Mouse (Mus musculus): Measurements from ENCODE around the gene Kif2c. TPM values are rescaled to one million over a fixed set of nuclear protein-coding genes. Genes with fewer than 3 reads are reported as not detected.

Kif2c gene
- polyA plus RNA-seq, 1 experiment from 2014 or later: 45.5 TPM

- H3K9me3 ChIP-seq (replicated peaks; ENCODE audit: control insufficient read depth, low read length): no peaks in the 10 kb centered on the region
- no peak overlapping the region for H3K27ac ChIP-seq (ENCODE audit: low read depth, low read length)
- H3K9ac ChIP-seq (ENCODE audit: low read depth, low read length): no peak overlapping the region
- H3K27me3 ChIP-seq (ENCODE audit: control insufficient read depth, insufficient read depth, low read length): no peaks in the 10 kb centered on the region
- H3K36me3 ChIP-seq (ENCODE audit: control insufficient read depth, insufficient read depth, low read length): peaks cover 34% of the 10 kb centered on the region
- 0 out of 2 replicates have a peak, but pooled peaks have one; percentile 21 for ATAC-seq (replicated peaks; ENCODE audit: insufficient number of reproducible peaks, low FRiP score, low TSS enrichment)
- H3K4me3 ChIP-seq (ENCODE audit: low read depth, low read length): no peak overlapping the region
- no peak overlapping the region for H3K4me2 ChIP-seq
- peaks cover 13% of the 10 kb centered on the region; the same call in 1 of the 2 replicates for H3K4me1 ChIP-seq (ENCODE audit: control insufficient read depth, insufficient read depth, low read length)
- 65% methylated on average over 6 of the region's 6 CpGs for WGBS (ENCODE audit: insufficient replicate concordance)
Observed at GRCm38 (mm10) chr4:117149291-117150211, 32.9 kb downstream of the Kif2c start.

- H3K27ac ChIP-seq (ENCODE audit: low read depth, low read length): no peak overlapping the region
Observed at GRCm38 (mm10) chr4:117148815-117149214, 33.6 kb downstream of the Kif2c start.

GRCm38 (mm10) chr4:117148047-117148713, 34.3 kb downstream of the Kif2c start:
- WGBS (ENCODE audit: insufficient replicate concordance): 81% methylated on average over 18 of the region's 18 CpGs
- no peak overlapping the region for H3K4me2 ChIP-seq
- peaks cover 24% of the 10 kb centered on the region for H3K36me3 ChIP-seq (ENCODE audit: control insufficient read depth, insufficient read depth, low read length)

More at GRCm38 (mm10) chr4:117148815-117149214, 33.6 kb downstream of the Kif2c start:
- Histone ChIP-seq H3K9ac (ENCODE audit: low read depth, low read length) (no peak overlapping the region), H3K27me3 (ENCODE audit: control insufficient read depth, insufficient read depth, low read length) (no peaks in the 10 kb centered on the region), H3K36me3 (ENCODE audit: control insufficient read depth, insufficient read depth, low read length) (peaks cover 28% of the 10 kb centered on the region), H3K4me1 (ENCODE audit: control insufficient read depth, insufficient read depth, low read length) (peaks cover 10% of the 10 kb centered on the region; the same call in 1 of the 2 replicates), H3K4me3 (ENCODE audit: low read depth, low read length) (no peak overlapping the region), H3K9me3 (replicated peaks; ENCODE audit: control insufficient read depth, low read length) (no peaks in the 10 kb centered on the region), H3K4me2 (no peak overlapping the region)
- WGBS (ENCODE audit: insufficient replicate concordance): 67% methylated on average over 24 of the region's 24 CpGs
- no peak for ATAC-seq (replicated peaks; ENCODE audit: insufficient number of reproducible peaks, low FRiP score, low TSS enrichment)

GRCm38 (mm10) chr4:117146176-117146575, 36.3 kb downstream of the Kif2c start:
- Histone ChIP-seq H3K4me1 (ENCODE audit: control insufficient read depth, insufficient read depth, low read length) (no peaks in the 10 kb centered on the region), H3K27ac (ENCODE audit: low read depth, low read length) (no peak overlapping the region), H3K27me3 (ENCODE audit: control insufficient read depth, insufficient read depth, low read length) (no peaks in the 10 kb centered on the region), H3K36me3 (ENCODE audit: control insufficient read depth, insufficient read depth, low read length) (peaks cover 10% of the 10 kb centered on the region), H3K9ac (ENCODE audit: low read depth, low read length) (no peak overlapping the region), H3K9me3 (replicated peaks; ENCODE audit: control insufficient read depth, low read length) (no peaks in the 10 kb centered on the region), H3K4me2 (no peak overlapping the region), H3K4me3 (ENCODE audit: low read depth, low read length) (no peak overlapping the region)
- WGBS (ENCODE audit: insufficient replicate concordance): 31% methylated on average over 15 of the region's 15 CpGs
- ATAC-seq (replicated peaks; ENCODE audit: insufficient number of reproducible peaks, low FRiP score, low TSS enrichment): no peak

More at GRCm38 (mm10) chr4:117148047-117148713, 34.3 kb downstream of the Kif2c start:
- ATAC-seq (replicated peaks; ENCODE audit: insufficient number of reproducible peaks, low FRiP score, low TSS enrichment): no peak
- Histone ChIP-seq H3K4me3 (ENCODE audit: low read depth, low read length) (no peak overlapping the region), H3K27ac (ENCODE audit: low read depth, low read length) (no peak overlapping the region), H3K27me3 (ENCODE audit: control insufficient read depth, insufficient read depth, low read length) (no peaks in the 10 kb centered on the region), H3K9me3 (replicated peaks; ENCODE audit: control insufficient read depth, low read length) (no peaks in the 10 kb centered on the region), H3K9ac (ENCODE audit: low read depth, low read length) (no peak overlapping the region), H3K4me1 (ENCODE audit: control insufficient read depth, insufficient read depth, low read length) (peaks cover 4% of the 10 kb centered on the region; the same call in 1 of the 2 replicates)

GRCm38 (mm10) chr4:117145248-117145647, 37.2 kb downstream of the Kif2c start:
- no peaks in the 10 kb centered on the region for H3K9me3 ChIP-seq (replicated peaks; ENCODE audit: control insufficient read depth, low read length)
- no peak for ATAC-seq (replicated peaks; ENCODE audit: insufficient number of reproducible peaks, low FRiP score, low TSS enrichment)
- H3K4me3 ChIP-seq (ENCODE audit: low read depth, low read length): no peak overlapping the region
- H3K27me3 ChIP-seq (ENCODE audit: control insufficient read depth, insufficient read depth, low read length): no peaks in the 10 kb centered on the region
- peaks cover 2% of the 10 kb centered on the region for H3K36me3 ChIP-seq (ENCODE audit: control insufficient read depth, insufficient read depth, low read length)
- H3K4me2 ChIP-seq: no peak overlapping the region
- 92% methylated on average over 13 of the region's 13 CpGs for WGBS (ENCODE audit: insufficient replicate concordance)
- H3K9ac ChIP-seq (ENCODE audit: low read depth, low read length): no peak overlapping the region
- no peaks in the 10 kb centered on the region for H3K4me1 ChIP-seq (ENCODE audit: control insufficient read depth, insufficient read depth, low read length)
- H3K27ac ChIP-seq (ENCODE audit: low read depth, low read length): no peak overlapping the region

- Histone ChIP-seq H3K9me3 (replicated peaks; ENCODE audit: control insufficient read depth, low read length) (no peaks in the 10 kb centered on the region), H3K9ac (ENCODE audit: low read depth, low read length) (no peak overlapping the region), H3K4me3 (ENCODE audit: low read depth, low read length) (no peak overlapping the region), H3K27ac (ENCODE audit: low read depth, low read length) (no peak overlapping the region), H3K27me3 (ENCODE audit: control insufficient read depth, insufficient read depth, low read length) (no peaks in the 10 kb centered on the region), H3K4me2 (no peak overlapping the region), H3K36me3 (ENCODE audit: control insufficient read depth, insufficient read depth, low read length) (no peaks in the 10 kb centered on the region), H3K4me1 (ENCODE audit: control insufficient read depth, insufficient read depth, low read length) (no peaks in the 10 kb centered on the region)
- WGBS (ENCODE audit: insufficient replicate concordance): 50% methylated on average over 7 of the region's 7 CpGs
- ATAC-seq (replicated peaks; ENCODE audit: insufficient number of reproducible peaks, low FRiP score, low TSS enrichment): no peak
Observed at GRCm38 (mm10) chr4:117143023-117143422, 39.4 kb downstream of the Kif2c start.

GRCm38 (mm10) chr4:117140613-117141012, 41.8 kb downstream of the Kif2c start:
- Histone ChIP-seq H3K4me1 (ENCODE audit: control insufficient read depth, insufficient read depth, low read length) (no peaks in the 10 kb centered on the region), H3K27ac (ENCODE audit: low read depth, low read length) (no peak overlapping the region), H3K9me3 (replicated peaks; ENCODE audit: control insufficient read depth, low read length) (no peaks in the 10 kb centered on the region), H3K4me2 (no peak overlapping the region), H3K27me3 (ENCODE audit: control insufficient read depth, insufficient read depth, low read length) (no peaks in the 10 kb centered on the region), H3K4me3 (ENCODE audit: low read depth, low read length) (no peak overlapping the region), H3K36me3 (ENCODE audit: control insufficient read depth, insufficient read depth, low read length) (no peaks in the 10 kb centered on the region), H3K9ac (ENCODE audit: low read depth, low read length) (no peak overlapping the region)
- 46% methylated on average over 4 of the region's 4 CpGs for WGBS (ENCODE audit: insufficient replicate concordance)
- no peak for ATAC-seq (replicated peaks; ENCODE audit: insufficient number of reproducible peaks, low FRiP score, low TSS enrichment)

- H3K9ac ChIP-seq (ENCODE audit: low read depth, low read length): no peak overlapping the region
- H3K36me3 ChIP-seq (ENCODE audit: control insufficient read depth, insufficient read depth, low read length): no peaks in the 10 kb centered on the region
- peaks cover 3% of the 10 kb centered on the region; the same call in 1 of the 2 replicates for H3K4me1 ChIP-seq (ENCODE audit: control insufficient read depth, insufficient read depth, low read length)
- H3K9me3 ChIP-seq (replicated peaks; ENCODE audit: control insufficient read depth, low read length): no peaks in the 10 kb centered on the region
- 4% methylated on average over 2 of the region's 2 CpGs for WGBS (ENCODE audit: insufficient replicate concordance)
- H3K27me3 ChIP-seq (ENCODE audit: control insufficient read depth, insufficient read depth, low read length): no peaks in the 10 kb centered on the region
- no peak overlapping the region for H3K27ac ChIP-seq (ENCODE audit: low read depth, low read length)
- ATAC-seq (replicated peaks; ENCODE audit: insufficient number of reproducible peaks, low FRiP score, low TSS enrichment): no peak
- no peak overlapping the region for H3K4me2 ChIP-seq
- H3K4me3 ChIP-seq (ENCODE audit: low read depth, low read length): no peak overlapping the region
Observed at GRCm38 (mm10) chr4:117139217-117139612, 43.2 kb downstream of the Kif2c start.
